Mouse (Mus musculus) liver, embryonic 14.5 days (tissue): ENCODE data around the gene Nrtn. TPM values are rescaled to one million over a fixed set of nuclear protein-coding genes. Genes with fewer than 3 reads are reported as not detected.
A peak's percentile ranks its signal among the peaks of the same experiment; 100 is the strongest.

Source experiments
- ATAC-seq: fragments of 200-750 bp; cut with Nextera tagmentation; 2 replicates; pipeline ENCODE4 v1.8.0; 2017; ENCODE audit warnings: moderate number of reproducible peaks, mild to moderate bottlenecking, moderate library complexity; ENCODE audit not compliant: insufficient read depth
- DNase-seq, 3 experiments: peaks; one replicate each; pipeline ENCODE4 v3.0.0-alpha.2; 2012 to 2013; ENCODE audit warnings: low read depth in 3 of 3, low spot score in 3 of 3
- H3K27ac ChIP-seq: fragments of 300-500 bp; sonication (generic); 2 replicates; pipeline ENCODE4 v1.5.1; 2014; ENCODE audit warnings: moderate library complexity, mild to moderate bottlenecking, control low read depth, inconsistent platforms
- H3K27me3 ChIP-seq: fragments of 300-500 bp; sonication (generic); 2 replicates; pipeline ENCODE4 v1.6.1; 2014; ENCODE audit warnings: mild to moderate bottlenecking, low read length, moderate library complexity; ENCODE audit not compliant: control insufficient read depth, insufficient read depth
- H3K36me3 ChIP-seq: fragments of 300-500 bp; sonication (generic); replicated peaks from 2 replicates; pipeline ENCODE4 v1.6.1; 2014; ENCODE audit warnings: low read depth; ENCODE audit not compliant: control insufficient read depth, insufficient read depth
- H3K4me1 ChIP-seq, 2 experiments: fragments of 200-500 bp in 1 of 2; fragments of 300-500 bp in 1 of 2; sonication (generic) in 1 of 2; replicated peaks; 2 replicates each; pipeline ENCODE4 v1.6.1; 2012 to 2014; ENCODE audit warnings: antibody characterized with exemption in 1 of 2, inconsistent platforms in 1 of 2, low read length in 1 of 2; ENCODE audit not compliant: control insufficient read depth in 2 of 2, insufficient read depth in 2 of 2
- H3K4me2 ChIP-seq: fragments of 300-500 bp; sonication (generic); 2 replicates; pipeline ENCODE4 v1.6.1; 2014; ENCODE audit warnings: low read depth, mild to moderate bottlenecking, control low read depth, moderate library complexity
- H3K4me3 ChIP-seq, 2 experiments: fragments of 200-500 bp in 1 of 2; fragments of 300-500 bp in 1 of 2; sonication (generic) in 1 of 2; 2 replicates each; pipeline ENCODE4 v1.5.1; 2012 to 2014; ENCODE audit warnings: low read depth in 2 of 2, low read length in 2 of 2, mild to moderate bottlenecking in 2 of 2, control low read depth in 1 of 2, inconsistent platforms in 1 of 2, moderate library complexity in 1 of 2; ENCODE audit not compliant: insufficient read depth in 1 of 2
- H3K9ac ChIP-seq: fragments of 300-500 bp; sonication (generic); replicated peaks from 2 replicates; pipeline ENCODE4 v1.6.1; 2014; ENCODE audit warnings: mild to moderate bottlenecking, control low read depth, moderate library complexity
- H3K9me3 ChIP-seq: fragments of 300-500 bp; sonication (generic); 2 replicates; pipeline ENCODE4 v1.6.1; 2016; ENCODE audit warnings: low read length, mixed read lengths; ENCODE audit not compliant: control insufficient read depth
- CTCF ChIP-seq: IDR thresholded peaks from 2 replicates; pipeline ENCODE4 v1.5.1; 2016; ENCODE audit warnings: antibody characterized with exemption, low read depth, control low read depth
- EP300 ChIP-seq: IDR thresholded peaks from 2 replicates; pipeline ENCODE4 v1.6.1; 2016; ENCODE audit warnings: antibody characterized with exemption, low read depth
- WGBS: fragments of 180-500 bp; shearing (Covaris S2); extraction: QIAGEN DNeasy Blood & Tissue Kit; methylation state at CpG from one replicate; pipeline ENCODE4 v1.1.7; 2014; ENCODE audit not compliant: insufficient replicate concordance; 5-methylcytosine and 5-hydroxymethylcytosine counted together
- polyA plus RNA-seq, 2 experiments: library from polyadenylated mRNA; depleted of rRNA in 1 of 2; stranded (reverse) in 1 of 2; unstranded in 1 of 2; fragments of >200 nt; fragmentation: Nextera tagmentation in 1 of 2; extraction: Ambion mirVana in 1 of 2; gene quantifications; 2 replicates each; pipeline versions ENCODE4 v1.2.1 to v1.2.3; 2012 to 2014

The Nrtn gene
- polyA plus RNA-seq, 2 experiments: 1.0 to 1.7 TPM

DNA sequence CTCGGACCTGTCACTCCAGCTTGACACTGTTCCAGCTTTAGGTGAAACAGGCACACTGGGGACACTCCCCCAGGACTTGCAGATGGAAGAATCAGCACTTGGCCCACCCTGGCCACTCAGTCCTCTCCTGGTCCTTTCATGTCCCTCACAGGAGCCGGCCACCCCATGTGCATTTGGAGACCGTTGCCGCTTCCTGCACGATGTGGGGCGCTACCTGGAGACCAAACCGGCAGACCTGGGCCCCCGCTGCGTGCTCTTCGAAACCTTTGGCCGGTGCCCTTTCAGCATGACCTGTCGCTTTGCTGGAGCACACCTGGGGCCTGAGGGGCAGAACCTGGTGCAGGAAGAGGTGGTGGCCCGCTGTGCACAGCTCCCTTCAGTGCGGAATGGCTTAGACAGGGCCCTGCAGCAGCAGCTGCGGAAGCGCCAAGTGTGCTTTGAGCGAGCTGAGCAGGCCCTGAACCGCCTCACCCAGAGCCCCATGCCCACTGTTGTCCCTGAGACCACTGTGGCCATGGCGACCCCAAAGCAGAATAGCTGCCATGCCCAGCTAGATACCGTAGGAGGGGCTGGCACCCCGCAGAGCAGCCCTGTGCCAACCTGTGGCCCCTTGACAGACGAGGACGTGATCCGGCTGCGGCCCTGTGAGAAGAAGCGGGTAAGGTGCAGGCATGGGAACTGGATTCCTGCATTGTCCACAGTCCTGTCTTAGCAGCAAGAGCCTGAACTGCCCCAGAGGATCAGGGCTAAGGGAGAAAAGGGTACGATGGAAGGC, 9.5 kb upstream of the Nrtn start:
- Histone ChIP-seq H3K4me1 (peaks cover 24 to 27% of the 10 kb centered on the region in 2 experiments), H3K4me3 (no peak overlapping the region), H3K27me3 (no peaks in the 10 kb centered on the region), H3K9me3 (no peaks in the 10 kb centered on the region), H3K9ac (no peak overlapping the region), H3K27ac (no peak overlapping the region), H3K4me2 (no peak overlapping the region), H3K36me3 (peaks cover 17% of the 10 kb centered on the region)
- TF ChIP-seq EP300 (no peak), CTCF (no peak)
- no peak for DNase-seq
- 89% methylated on average over 27 of the region's 27 CpGs for WGBS
- ATAC-seq: no peak

DNA sequence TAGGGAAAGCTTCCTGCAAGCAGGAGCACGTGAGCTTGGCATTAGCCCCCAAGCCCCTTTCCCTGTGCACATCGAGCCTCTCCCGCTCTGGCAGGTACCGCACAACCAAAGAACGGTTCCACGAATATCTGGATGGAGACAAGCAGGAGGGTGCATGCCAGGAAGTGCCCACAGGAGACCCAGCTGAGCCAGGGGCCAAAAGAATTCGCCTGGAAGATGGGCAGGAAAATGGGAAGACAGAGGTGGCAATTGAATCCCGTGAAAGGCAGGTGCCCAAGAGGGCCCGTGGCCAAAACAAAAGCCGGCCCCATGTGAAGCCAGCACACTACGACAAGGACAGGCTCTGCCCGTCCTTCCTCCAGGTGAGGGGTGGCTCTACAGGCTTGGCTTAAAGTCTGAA, 8.1 kb upstream of the Nrtn start:
- no peaks in the 10 kb centered on the region for H3K27me3 ChIP-seq
- WGBS: 38% methylated on average over 12 of the region's 12 CpGs
- peaks cover 17% of the 10 kb centered on the region for H3K36me3 ChIP-seq
- no peaks in the 10 kb centered on the region for H3K9me3 ChIP-seq
- peak overlapping the region; percentile 81 to 84 for H3K4me3 ChIP-seq
- H3K9ac ChIP-seq: peak overlapping the region; percentile 90
- peaks cover 31 to 35% of the 10 kb centered on the region in 2 experiments for H3K4me1 ChIP-seq
- peak overlapping the region; percentile 87 for H3K4me2 ChIP-seq
- H3K27ac ChIP-seq: peak overlapping the region; percentile 92
- TF ChIP-seq EP300 (no peak), CTCF (no peak)
- ATAC-seq (no peak), DNase-seq (no peak)

DNA sequence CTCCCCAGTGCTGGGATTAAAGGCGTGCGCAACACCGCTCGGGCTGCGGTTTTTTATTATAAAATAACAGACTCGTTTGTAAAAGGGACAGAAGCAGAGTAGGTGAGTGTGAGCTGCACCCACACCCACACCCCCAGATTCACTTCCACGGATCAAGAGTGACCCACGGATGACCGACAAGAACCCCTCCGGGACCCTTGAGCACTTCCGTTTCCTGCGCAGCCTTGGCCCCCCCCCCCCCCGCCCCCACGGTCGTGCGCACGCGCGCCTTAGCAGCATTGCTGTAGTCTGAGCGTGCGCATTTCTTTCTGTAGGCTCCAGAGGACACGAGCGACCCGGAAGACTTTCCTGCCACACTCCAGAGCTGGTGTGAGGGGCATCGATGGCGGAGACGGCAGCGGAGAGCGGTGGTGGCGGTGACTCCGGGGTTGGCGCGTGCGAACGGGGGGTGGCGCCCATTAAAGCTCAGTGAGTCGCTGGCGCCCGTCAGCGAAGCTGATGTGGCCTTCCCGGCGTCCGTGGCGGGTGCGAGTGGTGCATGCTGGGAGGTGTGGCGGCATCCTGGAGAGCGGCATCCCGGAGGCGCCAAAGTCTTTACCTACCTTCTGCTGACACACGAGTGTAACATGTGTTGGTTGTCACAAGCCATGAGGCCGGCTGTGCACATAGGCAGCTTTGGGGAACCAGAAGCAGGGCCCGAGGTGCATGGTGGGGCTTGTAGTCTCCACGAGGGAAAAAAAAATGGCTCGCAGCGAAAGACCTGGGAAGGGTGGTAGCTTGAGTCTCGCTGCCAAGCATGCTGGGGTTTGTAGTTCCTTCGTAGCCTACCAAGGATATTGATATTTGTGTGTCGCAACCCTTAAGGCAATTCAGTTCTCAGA, 7.4 kb upstream of the Nrtn start, which contains the start of gene Dus3l:
TSS of gene Dus3l (plus strand) at position 284 of the 881 bp plus-strand sequence.
- Histone ChIP-seq H3K27me3 (no peaks in the 10 kb centered on the region), H3K4me2 (peak within 1 kb of the TSS; percentile 87), H3K36me3 (peaks cover 12% of the 10 kb centered on the region), H3K9ac (peak within 1 kb of the TSS; percentile 90), H3K9me3 (no peaks in the 10 kb centered on the region), H3K27ac (peak within 1 kb of the TSS; percentile 92), H3K4me3 (peak within 1 kb of the TSS; percentile 81 to 84), H3K4me1 (peaks cover 31 to 35% of the 10 kb centered on the region in 2 experiments)
- DNase-seq (peak; percentile 80 to 88 (median 83)), ATAC-seq (peak; percentile 69)
- under 1% methylated on average over 58 of the region's 58 CpGs for WGBS
- TF ChIP-seq CTCF: no peak; the same call in 1 of the 2 replicates
- no peak for TF ChIP-seq EP300

DNA sequence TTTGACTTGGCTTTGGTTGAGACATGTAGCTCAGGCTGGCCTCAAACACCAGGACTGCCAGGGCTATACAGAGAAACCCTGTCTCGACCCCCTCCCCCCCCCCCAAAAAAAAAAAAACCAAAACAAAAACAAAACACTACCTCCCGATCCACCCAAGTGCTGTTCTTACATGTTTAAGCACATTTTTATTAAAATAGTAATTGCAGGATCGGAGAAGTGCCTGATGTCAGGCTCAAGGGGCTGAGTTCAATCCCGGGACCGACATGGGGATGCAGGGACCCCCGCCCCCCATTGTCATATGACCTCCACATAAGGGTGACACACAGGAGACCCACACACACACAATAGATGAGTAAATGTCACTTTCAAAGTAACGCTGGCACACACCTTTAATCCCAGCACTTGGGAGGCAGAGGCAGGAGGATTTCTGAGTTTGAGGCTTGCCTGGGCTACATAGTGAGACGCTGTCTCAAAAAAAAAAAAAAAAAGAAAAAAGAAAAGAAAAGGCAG, 6.5 kb upstream of the Nrtn start:
- 55% methylated on average over 8 of the region's 8 CpGs for WGBS
- TF ChIP-seq CTCF (no peak), EP300 (no peak)
- Histone ChIP-seq H3K27ac (peak overlapping the region; percentile 92), H3K9ac (peak overlapping the region; percentile 90; the same call in 1 of the 2 replicates), H3K36me3 (peaks cover 8% of the 10 kb centered on the region), H3K9me3 (no peaks in the 10 kb centered on the region), H3K27me3 (0 out of 2 replicates have a peak, but pooled peaks cover 3% of the 10 kb centered on the region), H3K4me1 (peaks cover 33 to 35% of the 10 kb centered on the region in 2 experiments), H3K4me2 (peak overlapping the region; percentile 87), H3K4me3 (peak overlapping the region; percentile 81 to 84; a peak in 3 of 4 replicates)
- DNase-seq (no peak), ATAC-seq (no peak)
